In genomic region chr13:99515736-99516447, GRCm38 (mm10) we compare ENCODE assay signal across 8 mouse cellular contexts. TPM values are rescaled to one million over a fixed set of nuclear protein-coding genes. Genes with fewer than 3 reads are reported as not detected.
DNase-seq lines count a peak whose midpoint lies in the region; ATAC-seq and TF ChIP-seq lines count a peak whose summit lies in the region.

No protein-coding gene starts in this region.

- no peak for ATAC-seq in liver, embryonic 16.5 days (ENCODE audit: low read depth)

- peak overlapping the region; percentile 95 for H3K27ac ChIP-seq in left cerebral cortex, adult 2 months
- H3K27ac ChIP-seq in embryonic facial prominence, embryonic 10.5 days (replicated peaks): peak overlapping the region; percentile 85
- H3K27ac ChIP-seq in hindbrain, embryonic 10.5 days: peak overlapping the region; percentile 96
- H3K27ac ChIP-seq in liver, embryonic 16.5 days (ENCODE audit: low read length): no peak overlapping the region

- peak overlapping the region; percentile 95 for H3K4me3 ChIP-seq in left cerebral cortex, adult 2 months
- peak overlapping the region; percentile 87 for H3K4me3 ChIP-seq in embryonic facial prominence, embryonic 10.5 days
- H3K4me3 ChIP-seq in hindbrain, embryonic 10.5 days: peak overlapping the region; percentile 74
- H3K4me3 ChIP-seq in liver, embryonic 16.5 days (ENCODE audit: low read depth, low read length): peak overlapping the region; percentile 51

- no peak for TF ChIP-seq CTCF in left cerebral cortex, adult 2 months (IDR thresholded peaks at IDR 0.05)

- H3K4me1 ChIP-seq in embryonic facial prominence, embryonic 10.5 days: peaks cover 52% of the 10 kb centered on the region
- peaks cover 54% of the 10 kb centered on the region for H3K4me1 ChIP-seq in hindbrain, embryonic 10.5 days (replicated peaks)
- no peaks in the 10 kb centered on the region; the same call in 1 of the 2 replicates for H3K4me1 ChIP-seq in liver, embryonic 16.5 days (ENCODE audit: control insufficient read depth, low read depth, low read length)

- 0 out of 2 replicates have a peak, but pooled peaks cover 3% of the 10 kb centered on the region for H3K36me3 ChIP-seq in embryonic facial prominence, embryonic 10.5 days (replicated peaks)
- peaks cover 6% of the 10 kb centered on the region; the same call in 1 of the 2 replicates for H3K36me3 ChIP-seq in hindbrain, embryonic 10.5 days
- no peaks in the 10 kb centered on the region for H3K36me3 ChIP-seq in liver, embryonic 16.5 days (ENCODE audit: control insufficient read depth, insufficient read depth)

- peak in 1 of 2 experiments; percentile 36 for DNase-seq in left cerebral cortex, adult 2 months (ENCODE audit: extremely low spot score in 1 of 2, low spot score in 2 of 2)
- DNase-seq in left cerebral cortex, postnatal 36 days (ENCODE audit: low spot score in 2 of 2): no peak
- peak; percentile 36 for DNase-seq in R1 (ENCODE audit: low read depth, low spot score)
- no peak for DNase-seq in embryonic facial prominence, embryonic 10.5 days (ENCODE audit: low spot score)
- no peak for DNase-seq in hindbrain, embryonic 10.5 days (ENCODE audit: low spot score)
- peak; percentile 66 for DNase-seq in testis, postnatal 10 days (ENCODE audit: low spot score)
- no peak for DNase-seq in right cerebral cortex, adult 2 months (ENCODE audit: low spot score in 2 of 2)

- H3K4me2 ChIP-seq in liver, embryonic 16.5 days (ENCODE audit: low read depth, low read length): peak overlapping the region; percentile 61

- intact Hi-C loops in left cerebral cortex, adult 2 months (cut with DNase I): loop anchor here (2.0 to 5.0 kb wide), 3 partner anchors 76 to 247 kb away; no protein-coding TSS in a partner anchor
- intact Hi-C loops in left cerebral cortex, postnatal 36 days (cut with DNase I): loop anchor here (2.0 to 10.0 kb wide), 4 partner anchors 76 to 321 kb away; no protein-coding TSS in a partner anchor

- no peak overlapping the region for H3K9ac ChIP-seq in liver, embryonic 16.5 days (ENCODE audit: low read depth, low read length)

- no peaks in the 10 kb centered on the region for H3K9me3 ChIP-seq in embryonic facial prominence, embryonic 10.5 days
- no peaks in the 10 kb centered on the region for H3K9me3 ChIP-seq in hindbrain, embryonic 10.5 days
- no peaks in the 10 kb centered on the region for H3K9me3 ChIP-seq in liver, embryonic 16.5 days (replicated peaks; ENCODE audit: control insufficient read depth, low read length)

- WGBS in embryonic facial prominence, embryonic 10.5 days: under 1% methylated on average over 44 of the region's 44 CpGs
- under 1% methylated on average over 44 of the region's 44 CpGs for WGBS in hindbrain, embryonic 10.5 days
- under 1% methylated on average over 44 of the region's 44 CpGs for WGBS in liver, embryonic 16.5 days (ENCODE audit: insufficient replicate concordance)

- 0 out of 2 replicates have a peak, but pooled peaks cover 3% of the 10 kb centered on the region for H3K27me3 ChIP-seq in embryonic facial prominence, embryonic 10.5 days (replicated peaks; ENCODE audit: low read depth, poor library complexity, severe bottlenecking)
- H3K27me3 ChIP-seq in hindbrain, embryonic 10.5 days (ENCODE audit: insufficient read depth, poor library complexity, severe bottlenecking): no peaks in the 10 kb centered on the region
- H3K27me3 ChIP-seq in liver, embryonic 16.5 days (ENCODE audit: control insufficient read depth, insufficient read depth, low read depth, low read length): peaks cover 45% of the 10 kb centered on the region

RNA-seq across cellular contexts. Expression of gene Map1b, which starts 0.4 kb away (rescaled TPM):
- total RNA-seq in left cerebral cortex, adult 2 months (2021): 100 to 1,000 TPM; 630 to 695 TPM
- total RNA-seq in left cerebral cortex, postnatal 36 days (2021): 100 to 1,000 TPM; 586 to 655 TPM
- 288 and 317 TPM in 2 replicates for polyA plus RNA-seq in embryonic facial prominence, embryonic 10.5 days (2016; fragmentation: Nextera tagmentation; extraction: Ambion mirVana)
- 743 and 1,096 TPM in 2 replicates for polyA plus RNA-seq in hindbrain, embryonic 10.5 days (2016; fragmentation: Nextera tagmentation; extraction: Ambion mirVana)
- 1.8 and 2.9 TPM in 2 replicates for polyA plus RNA-seq in liver, embryonic 16.5 days (2015; fragmentation: Nextera tagmentation; extraction: Ambion mirVana)

Comparison
In these comparisons a context has a peak if more than half of its experiments do, and no peak if none do; other contexts are left out.
1. DNase-seq: peak in R1 (single experiment) and testis, postnatal 10 days (single experiment); none in left cerebral cortex, postnatal 36 days (0 of 2), embryonic facial prominence, embryonic 10.5 days (single experiment), hindbrain, embryonic 10.5 days (single experiment) and right cerebral cortex, adult 2 months (0 of 2).
2. RNA of gene Map1b, which starts 0.4 kb away (polyA plus RNA-seq): 743 to 1,096 TPM in hindbrain, embryonic 10.5 days and 288 to 317 TPM in embryonic facial prominence, embryonic 10.5 days; 1.8 to 2.9 TPM in liver, embryonic 16.5 days; every median in the first group is over 10 times any median in the second.
3. Peak in every context shown above with its lines, with median percentiles within 50 percentile points of each other: H3K4me3 ChIP-seq.